In genomic region chr6:87466221-87466620, GRCm38 (mm10) we compare ENCODE assay signal across 9 mouse cellular contexts. TPM values are rescaled to one million over a fixed set of nuclear protein-coding genes. Genes with fewer than 3 reads are reported as not detected.
DNase-seq lines count a peak whose midpoint lies in the region; ATAC-seq and TF ChIP-seq lines count a peak whose summit lies in the region.
"Had no signal": no experiment of that assay in that cellular context is flagged by ENCODE, and none has a peak within 500 bp of the region (broad histone marks: within the 10 kb centered on the region; RNA-seq: fewer than 3 reads in every experiment).

No protein-coding gene starts in this region.

- no peak for TF ChIP-seq EP300 in ES-Bruce4 (IDR thresholded peaks at IDR 0.05; ENCODE audit: insufficient read depth, low read depth, low read length)
- TF ChIP-seq EP300 in lung, postnatal 0 days (IDR thresholded peaks at IDR 0.05): no peak

- no peaks in the 10 kb centered on the region for H3K27me3 ChIP-seq in ES-Bruce4 (ENCODE audit: control insufficient read depth, insufficient read depth, low read length, poor library complexity, severe bottlenecking)
- H3K27me3 ChIP-seq in forebrain, embryonic 12.5 days: 0 out of 2 replicates have a peak, but pooled peaks cover 3% of the 10 kb centered on the region
- H3K27me3 ChIP-seq in lung, postnatal 0 days (replicated peaks; ENCODE audit: insufficient read depth, low read length): no peaks in the 10 kb centered on the region

- H3K9ac ChIP-seq in ES-Bruce4 (ENCODE audit: low read depth, poor library complexity, severe bottlenecking): no peak overlapping the region
- no peak overlapping the region for H3K9ac ChIP-seq in forebrain, embryonic 12.5 days
- H3K9ac ChIP-seq in lung, postnatal 0 days (replicated peaks; ENCODE audit: low read depth): no peak overlapping the region

- peak; percentile 48 for DNase-seq in c-Kit-positive CD71-negative TER-119-negative erythroid progenitor cells, embryonic 14.5 days (ENCODE audit: low read depth)
- DNase-seq in heart, postnatal 10 days: peak; percentile 65 to 80
- DNase-seq in kidney, postnatal 4 days: peak; percentile 81 to 87
- DNase-seq in lung, postnatal 0 days (ENCODE audit: low spot score): peak; percentile 80
- peak; percentile 13 for DNase-seq in retina, adult 2 months (ENCODE audit: low read depth, low spot score)
- DNase-seq in thymus, postnatal 36 days: peak; percentile 64

- intact Hi-C loops in heart, postnatal 10 days (cut with DNase I): loop anchor here (1.0 to 2.0 kb wide), 2 partner anchors 47 to 205 kb away; no protein-coding TSS in a partner anchor

- WGBS in forebrain, embryonic 12.5 days: 13% methylated on average over 12 of the region's 12 CpGs
- 17% methylated on average over 12 of the region's 12 CpGs for WGBS in lung, postnatal 0 days

- TF ChIP-seq POLR2A in ES-Bruce4 (IDR thresholded peaks at IDR 0.05; ENCODE audit: insufficient read depth, low read length): no peak

- H3K4me2 ChIP-seq in forebrain, embryonic 12.5 days: peak overlapping the region; percentile 31
- H3K4me2 ChIP-seq in lung, postnatal 0 days (replicated peaks; ENCODE audit: low read depth, low read length): no peak overlapping the region

- no peaks in the 10 kb centered on the region for H3K4me1 ChIP-seq in ES-Bruce4 (ENCODE audit: control insufficient read depth, insufficient read depth, low read length)
- peaks cover 5% of the 10 kb centered on the region for H3K4me1 ChIP-seq in forebrain, embryonic 12.5 days
- no peaks in the 10 kb centered on the region for H3K4me1 ChIP-seq in lung, postnatal 0 days (ENCODE audit: insufficient read depth, low read depth, low read length)

- 0 out of 2 replicates have a peak, but pooled peaks have one; percentile 14 for ATAC-seq in forebrain, embryonic 12.5 days (ENCODE audit: low FRiP score)
- ATAC-seq in lung, postnatal 0 days: peak; percentile 35; the same call in 1 of the 2 replicates

- H3K9me3 ChIP-seq in ES-Bruce4 (replicated peaks; ENCODE audit: control insufficient read depth, insufficient read depth, low read length, poor library complexity, severe bottlenecking): no peaks in the 10 kb centered on the region
- H3K9me3 ChIP-seq in forebrain, embryonic 12.5 days: no peaks in the 10 kb centered on the region
- no peaks in the 10 kb centered on the region for H3K9me3 ChIP-seq in lung, postnatal 0 days (ENCODE audit: low read length)

- no peak overlapping the region for H3K27ac ChIP-seq in ES-Bruce4 (ENCODE audit: insufficient read depth, low read length)
- no peak overlapping the region for H3K27ac ChIP-seq in forebrain, embryonic 12.5 days
- no peak overlapping the region for H3K27ac ChIP-seq in lung, postnatal 0 days (ENCODE audit: low read length)

- no peak overlapping the region for H3K4me3 ChIP-seq in ES-Bruce4 (ENCODE audit: low read depth, low read length)
- H3K4me3 ChIP-seq in forebrain, embryonic 12.5 days (replicated peaks): no peak overlapping the region
- H3K4me3 ChIP-seq in lung, postnatal 0 days (ENCODE audit: low read depth, low read length): no peak overlapping the region

- TF ChIP-seq CTCF in ES-Bruce4 (IDR thresholded peaks at IDR 0.05; ENCODE audit: low read depth, low read length): peak; percentile 98
- peak; percentile 93 for TF ChIP-seq CTCF in lung, postnatal 0 days (IDR thresholded peaks at IDR 0.05)

- H3K36me3 ChIP-seq in ES-Bruce4 (ENCODE audit: control insufficient read depth, insufficient read depth, low read length, poor library complexity, severe bottlenecking): no peaks in the 10 kb centered on the region
- H3K36me3 ChIP-seq in forebrain, embryonic 12.5 days (replicated peaks): no peaks in the 10 kb centered on the region
- no peaks in the 10 kb centered on the region for H3K36me3 ChIP-seq in lung, postnatal 0 days (ENCODE audit: insufficient read depth, low read length)

RNA-seq across cellular contexts. Expression of gene Bmp10, which starts 37.4 kb away (rescaled TPM):
- not detected in 2 replicates for polyA plus RNA-seq in ES-Bruce4 (2011; ENCODE audit: insufficient read depth, insufficient read length, low read depth, missing spikeins)
- not detected in 2 replicates for polyA plus RNA-seq in forebrain, embryonic 12.5 days (2016; fragmentation: Nextera tagmentation; extraction: Ambion mirVana)
- 100 to 1,000 TPM in 1 of 2 experiments, 10 to 100 TPM in 1; 23.2 to 106 TPM for total RNA-seq in heart, postnatal 10 days (2021)
- polyA plus RNA-seq in lung, postnatal 0 days (2015; fragmentation: Nextera tagmentation; extraction: Ambion mirVana): not detected in 2 replicates
- total RNA-seq: left cerebral cortex, postnatal 10 days had no signal

Comparison
In these comparisons a context has a peak if more than half of its experiments do, and no peak if none do; other contexts are left out.
1. DNase-seq: peak in every context shown above with its lines; median percentile 84 in kidney, postnatal 4 days; 80 in lung, postnatal 0 days; 72 in heart, postnatal 10 days; 64 in thymus, postnatal 36 days; 48 in c-Kit-positive CD71-negative TER-119-negative erythroid progenitor cells, embryonic 14.5 days; 13 in retina, adult 2 months.